Mouse (Mus musculus): ENCODE measurements around the gene Inpp5d. TPM values are rescaled to one million over a fixed set of nuclear protein-coding genes. Genes with fewer than 3 reads are reported as not detected.

Inpp5d gene
- polyA plus RNA-seq, 1 experiment from 2014 or later = 4.4 TPM

GRCm38 (mm10) chr1:87658937-87659617 lies 39.0 kb downstream of the Inpp5d start:
- no peak overlapping the region for H3K4me3 ChIP-seq
- ATAC-seq (replicated peaks; ENCODE audit: insufficient number of reproducible peaks, insufficient read depth, low FRiP score, low read depth) = no peak
- no peaks in the 10 kb centered on the region for H3K9me3 ChIP-seq (replicated peaks)
- H3K4me1 ChIP-seq (replicated peaks) = peaks cover 6% of the 10 kb centered on the region; the same call in 1 of the 2 replicates
- H3K9ac ChIP-seq = no peak overlapping the region
- H3K36me3 ChIP-seq = no peaks in the 10 kb centered on the region
- H3K27me3 ChIP-seq = no peaks in the 10 kb centered on the region
- WGBS = 57% methylated on average over 8 of the region's 8 CpGs
- H3K4me2 ChIP-seq = no peak overlapping the region
- H3K27ac ChIP-seq = no peak overlapping the region

- H3K9me3 ChIP-seq (replicated peaks) = no peaks in the 10 kb centered on the region
- no peaks in the 10 kb centered on the region for H3K36me3 ChIP-seq
- no peak overlapping the region for H3K9ac ChIP-seq
- H3K27ac ChIP-seq = no peak overlapping the region
- no peak overlapping the region for H3K4me2 ChIP-seq
- H3K4me1 ChIP-seq (replicated peaks) = peaks cover 6% of the 10 kb centered on the region; the same call in 1 of the 2 replicates
- WGBS = 78% methylated on average over 4 of the region's 4 CpGs
- no peak overlapping the region for H3K4me3 ChIP-seq
- H3K27me3 ChIP-seq = no peaks in the 10 kb centered on the region
- ATAC-seq (replicated peaks; ENCODE audit: insufficient number of reproducible peaks, insufficient read depth, low FRiP score, low read depth) = no peak
Observed at GRCm38 (mm10) chr1:87659618-87659960, 39.5 kb downstream of the Inpp5d start.

GRCm38 (mm10) chr1:87660740-87661139 lies 40.6 kb downstream of the Inpp5d start:
- no peak for ATAC-seq (replicated peaks; ENCODE audit: insufficient number of reproducible peaks, insufficient read depth, low FRiP score, low read depth)
- Histone ChIP-seq H3K4me3 (no peak overlapping the region), H3K4me2 (no peak overlapping the region), H3K36me3 (no peaks in the 10 kb centered on the region), H3K9ac (no peak overlapping the region), H3K27me3 (no peaks in the 10 kb centered on the region), H3K9me3 (replicated peaks) (no peaks in the 10 kb centered on the region), H3K4me1 (replicated peaks) (peaks cover 6% of the 10 kb centered on the region; the same call in 1 of the 2 replicates), H3K27ac (no peak overlapping the region)
- 79% methylated on average over 1 of the region's 1 CpGs for WGBS

GRCm38 (mm10) chr1:87663992-87664391 lies 43.9 kb downstream of the Inpp5d start:
- Histone ChIP-seq H3K4me1 (replicated peaks) (peaks cover 3% of the 10 kb centered on the region; the same call in 1 of the 2 replicates), H3K36me3 (no peaks in the 10 kb centered on the region), H3K4me3 (no peak overlapping the region), H3K4me2 (no peak overlapping the region), H3K9ac (no peak overlapping the region), H3K27ac (no peak overlapping the region), H3K27me3 (no peaks in the 10 kb centered on the region), H3K9me3 (replicated peaks) (no peaks in the 10 kb centered on the region)
- ATAC-seq (replicated peaks; ENCODE audit: insufficient number of reproducible peaks, insufficient read depth, low FRiP score, low read depth) = no peak
- 72% methylated on average over 2 of the region's 2 CpGs for WGBS

- WGBS = 56% methylated on average over 1 of the region's 1 CpGs
Observed at GRCm38 (mm10) chr1:87667006-87667405, 46.9 kb downstream of the Inpp5d start.

GRCm38 (mm10) chr1:87668300-87668699 lies 48.2 kb downstream of the Inpp5d start:
- no peak overlapping the region for H3K27ac ChIP-seq
- 84% methylated on average over 7 of the region's 7 CpGs for WGBS
- H3K36me3 ChIP-seq = no peaks in the 10 kb centered on the region
- ATAC-seq (replicated peaks; ENCODE audit: insufficient number of reproducible peaks, insufficient read depth, low FRiP score, low read depth) = no peak
- no peak overlapping the region for H3K4me3 ChIP-seq
- H3K4me2 ChIP-seq = no peak overlapping the region
- no peaks in the 10 kb centered on the region for H3K9me3 ChIP-seq (replicated peaks)
- H3K27me3 ChIP-seq = no peaks in the 10 kb centered on the region
- H3K4me1 ChIP-seq (replicated peaks) = no peaks in the 10 kb centered on the region
- no peak overlapping the region for H3K9ac ChIP-seq

More at GRCm38 (mm10) chr1:87667006-87667405, 46.9 kb downstream of the Inpp5d start:
- no peak overlapping the region for H3K4me3 ChIP-seq
- no peaks in the 10 kb centered on the region for H3K9me3 ChIP-seq (replicated peaks)
- H3K4me1 ChIP-seq (replicated peaks) = no peaks in the 10 kb centered on the region
- no peaks in the 10 kb centered on the region for H3K36me3 ChIP-seq
- H3K4me2 ChIP-seq = no peak overlapping the region
- H3K27me3 ChIP-seq = no peaks in the 10 kb centered on the region
- H3K9ac ChIP-seq = no peak overlapping the region
- H3K27ac ChIP-seq = no peak overlapping the region
- ATAC-seq (replicated peaks; ENCODE audit: insufficient number of reproducible peaks, insufficient read depth, low FRiP score, low read depth) = no peak

GRCm38 (mm10) chr1:87671483-87671882 lies 51.4 kb downstream of the Inpp5d start:
- no peak for ATAC-seq (replicated peaks; ENCODE audit: insufficient number of reproducible peaks, insufficient read depth, low FRiP score, low read depth)
- Histone ChIP-seq H3K27me3 (no peaks in the 10 kb centered on the region), H3K9me3 (replicated peaks) (no peaks in the 10 kb centered on the region), H3K4me3 (no peak overlapping the region), H3K4me2 (no peak overlapping the region), H3K4me1 (replicated peaks) (no peaks in the 10 kb centered on the region), H3K27ac (no peak overlapping the region), H3K9ac (no peak overlapping the region), H3K36me3 (no peaks in the 10 kb centered on the region)
- WGBS = 65% methylated on average over 4 of the region's 4 CpGs

- H3K4me1 ChIP-seq (replicated peaks) = no peaks in the 10 kb centered on the region
- H3K4me3 ChIP-seq = no peak overlapping the region
- no peak overlapping the region for H3K27ac ChIP-seq
- WGBS = 71% methylated on average over 9 of the region's 9 CpGs
- H3K27me3 ChIP-seq = no peaks in the 10 kb centered on the region
- no peaks in the 10 kb centered on the region for H3K9me3 ChIP-seq (replicated peaks)
- ATAC-seq (replicated peaks; ENCODE audit: insufficient number of reproducible peaks, insufficient read depth, low FRiP score, low read depth) = no peak
- H3K4me2 ChIP-seq = no peak overlapping the region
- H3K36me3 ChIP-seq = no peaks in the 10 kb centered on the region
- H3K9ac ChIP-seq = no peak overlapping the region
Observed at GRCm38 (mm10) chr1:87673822-87674604, 53.9 kb downstream of the Inpp5d start.

GRCm38 (mm10) chr1:87676006-87676405 lies 55.9 kb downstream of the Inpp5d start:
- Histone ChIP-seq H3K36me3 (no peaks in the 10 kb centered on the region), H3K27me3 (no peaks in the 10 kb centered on the region), H3K4me3 (no peak overlapping the region), H3K9ac (no peak overlapping the region), H3K4me2 (no peak overlapping the region), H3K4me1 (replicated peaks) (no peaks in the 10 kb centered on the region), H3K9me3 (replicated peaks) (no peaks in the 10 kb centered on the region), H3K27ac (no peak overlapping the region)
- WGBS = 72% methylated on average over 6 of the region's 6 CpGs
- ATAC-seq (replicated peaks; ENCODE audit: insufficient number of reproducible peaks, insufficient read depth, low FRiP score, low read depth) = no peak

- Histone ChIP-seq H3K27ac (no peak overlapping the region), H3K9me3 (replicated peaks) (no peaks in the 10 kb centered on the region)
Observed at GRCm38 (mm10) chr1:87679089-87679488, 59.0 kb downstream of the Inpp5d start.

GRCm38 (mm10) chr1:87680950-87681349 lies 60.8 kb downstream of the Inpp5d start:
- Histone ChIP-seq H3K9me3 (replicated peaks) (no peaks in the 10 kb centered on the region), H3K4me1 (replicated peaks) (no peaks in the 10 kb centered on the region)

More at GRCm38 (mm10) chr1:87679089-87679488, 59.0 kb downstream of the Inpp5d start:
- ATAC-seq (replicated peaks; ENCODE audit: insufficient number of reproducible peaks, insufficient read depth, low FRiP score, low read depth) = no peak
- Histone ChIP-seq H3K4me1 (replicated peaks) (no peaks in the 10 kb centered on the region), H3K27me3 (no peaks in the 10 kb centered on the region), H3K4me3 (no peak overlapping the region), H3K4me2 (no peak overlapping the region), H3K9ac (no peak overlapping the region), H3K36me3 (no peaks in the 10 kb centered on the region)
- WGBS = 70% methylated on average over 5 of the region's 5 CpGs

More at GRCm38 (mm10) chr1:87680950-87681349, 60.8 kb downstream of the Inpp5d start:
- Histone ChIP-seq H3K4me3 (no peak overlapping the region), H3K27me3 (no peaks in the 10 kb centered on the region), H3K36me3 (no peaks in the 10 kb centered on the region), H3K27ac (no peak overlapping the region), H3K9ac (no peak overlapping the region), H3K4me2 (no peak overlapping the region)
- ATAC-seq (replicated peaks; ENCODE audit: insufficient number of reproducible peaks, insufficient read depth, low FRiP score, low read depth) = no peak
- 81% methylated on average over 4 of the region's 4 CpGs for WGBS
